In genomic region chr3:131271157-131271556, GRCm38 (mm10) we compare ENCODE assay signal across 8 mouse cellular contexts. TPM values are rescaled to one million over a fixed set of nuclear protein-coding genes. Genes with fewer than 3 reads are reported as not detected.
A peak's percentile ranks its signal among the peaks of the same experiment; 100 is the strongest.
DNase-seq lines count a peak whose midpoint lies in the region; ATAC-seq lines count a peak whose summit lies in the region.

No protein-coding gene starts in this region.

- no peaks in the 10 kb centered on the region for H3K27me3 ChIP-seq in forebrain, embryonic 11.5 days (ENCODE audit: control insufficient read depth, insufficient read depth, low read length)
- H3K27me3 ChIP-seq in limb, embryonic 11.5 days (ENCODE audit: control insufficient read depth, insufficient read depth, low read length): no peaks in the 10 kb centered on the region
- no peaks in the 10 kb centered on the region; the same call in 1 of the 2 replicates for H3K27me3 ChIP-seq in midbrain, embryonic 11.5 days (ENCODE audit: control insufficient read depth, insufficient read depth, low read length)

- ATAC-seq in forebrain, embryonic 11.5 days (replicated peaks; ENCODE audit: low FRiP score): peak; percentile 37; the same call in 1 of the 2 replicates
- peak; percentile 14 to 39; a peak in 3 of 4 replicates for ATAC-seq in hematopoietic stem cell, adult 5-6 weeks (replicated peaks in 1 of 2; ENCODE audit: insufficient read depth in 1 of 2, low FRiP score in 2 of 2, low TSS enrichment in 1 of 2, low read depth in 1 of 2, poor library complexity in 2 of 2, severe bottlenecking in 2 of 2)
- ATAC-seq in limb, embryonic 11.5 days (ENCODE audit: insufficient number of reproducible peaks, low FRiP score, low TSS enrichment, low read depth): no peak
- peak; percentile 47 for ATAC-seq in midbrain, embryonic 11.5 days (ENCODE audit: low FRiP score)

- peak overlapping the region; percentile 72 for H3K4me2 ChIP-seq in forebrain, embryonic 11.5 days (ENCODE audit: low read depth, low read length, severe bottlenecking)
- H3K4me2 ChIP-seq in limb, embryonic 11.5 days (ENCODE audit: low read depth, severe bottlenecking): peak overlapping the region; percentile 81
- peak overlapping the region; percentile 88 for H3K4me2 ChIP-seq in midbrain, embryonic 11.5 days

- peak; percentile 88 for DNase-seq in 416B (ENCODE audit: low read depth)
- DNase-seq in adipocyte (ENCODE audit: low spot score): peak; percentile 85
- DNase-seq in forebrain, embryonic 11.5 days (ENCODE audit: low spot score): peak; percentile 71
- peak; percentile 74 for DNase-seq in limb, embryonic 11.5 days (ENCODE audit: low spot score)
- DNase-seq in midbrain, embryonic 11.5 days (ENCODE audit: low spot score, missing footprints): no peak
- peak; percentile 79 for DNase-seq in testis, postnatal 10 days (ENCODE audit: low spot score)
- DNase-seq in layer of hippocampus, adult 9-10 months (ENCODE audit: low spot score): no peak

- WGBS in forebrain, embryonic 11.5 days: 8% methylated on average over 8 of the region's 8 CpGs
- WGBS in limb, embryonic 11.5 days: 9% methylated on average over 8 of the region's 8 CpGs
- WGBS in midbrain, embryonic 11.5 days: 6% methylated on average over 8 of the region's 8 CpGs

- no peaks in the 10 kb centered on the region; the same call in 1 of the 2 replicates for H3K4me1 ChIP-seq in forebrain, embryonic 11.5 days (replicated peaks; ENCODE audit: control insufficient read depth, insufficient read depth, low read length)
- H3K4me1 ChIP-seq in limb, embryonic 11.5 days (ENCODE audit: control insufficient read depth, insufficient read depth, low read length): peaks cover 9% of the 10 kb centered on the region
- peaks cover 17% of the 10 kb centered on the region for H3K4me1 ChIP-seq in midbrain, embryonic 11.5 days (ENCODE audit: control insufficient read depth, insufficient read depth, low read length)

- H3K4me3 ChIP-seq in forebrain, embryonic 11.5 days (ENCODE audit: low read depth, low read length): peak overlapping the region; percentile 47
- H3K4me3 ChIP-seq in limb, embryonic 11.5 days (ENCODE audit: low read depth, low read length): peak overlapping the region; percentile 65
- H3K4me3 ChIP-seq in midbrain, embryonic 11.5 days (ENCODE audit: low read depth, low read length): peak overlapping the region; percentile 65

- H3K9me3 ChIP-seq in forebrain, embryonic 11.5 days (ENCODE audit: control insufficient read depth, low read length): no peaks in the 10 kb centered on the region
- H3K9me3 ChIP-seq in limb, embryonic 11.5 days (ENCODE audit: control insufficient read depth, low read length): no peaks in the 10 kb centered on the region
- no peaks in the 10 kb centered on the region for H3K9me3 ChIP-seq in midbrain, embryonic 11.5 days (ENCODE audit: control insufficient read depth, low read length)

- H3K36me3 ChIP-seq in forebrain, embryonic 11.5 days (ENCODE audit: control insufficient read depth, insufficient read depth, low read length): no peaks in the 10 kb centered on the region
- no peaks in the 10 kb centered on the region for H3K36me3 ChIP-seq in limb, embryonic 11.5 days (ENCODE audit: control insufficient read depth, insufficient read depth, low read length)
- no peaks in the 10 kb centered on the region for H3K36me3 ChIP-seq in midbrain, embryonic 11.5 days (ENCODE audit: control insufficient read depth, insufficient read depth, low read length)

- peak overlapping the region; percentile 54 for H3K9ac ChIP-seq in forebrain, embryonic 11.5 days (ENCODE audit: low read length)
- peak overlapping the region; percentile 68 for H3K9ac ChIP-seq in limb, embryonic 11.5 days (ENCODE audit: low read length)
- H3K9ac ChIP-seq in midbrain, embryonic 11.5 days (ENCODE audit: low read length): peak overlapping the region; percentile 70

- no peak overlapping the region for H3K27ac ChIP-seq in forebrain, embryonic 11.5 days (ENCODE audit: low read depth, low read length)
- H3K27ac ChIP-seq in limb, embryonic 11.5 days (replicated peaks; ENCODE audit: low read depth, low read length): no peak overlapping the region
- no peak overlapping the region for H3K27ac ChIP-seq in midbrain, embryonic 11.5 days (ENCODE audit: low read depth, low read length)

RNA-seq across cellular contexts. Expression of gene Hadh, which starts 0.7 kb away (rescaled TPM):
- 74.1 and 75.7 TPM in 2 replicates for polyA plus RNA-seq in forebrain, embryonic 11.5 days (2014; fragmentation: Nextera tagmentation; extraction: Ambion mirVana)
- 72.4 and 89.3 TPM in 2 replicates for total RNA-seq in hematopoietic stem cell, adult 5-6 weeks (2017)
- polyA plus RNA-seq in limb, embryonic 11.5 days (2014; fragmentation: Nextera tagmentation; extraction: Ambion mirVana): 106 and 114 TPM in 2 replicates
- polyA plus RNA-seq in midbrain, embryonic 11.5 days (2014; fragmentation: Nextera tagmentation; extraction: Ambion mirVana): 66.5 and 71.6 TPM in 2 replicates

RNA-seq across cellular contexts. Expression of gene Cyp2u1, which starts 31.9 kb away (rescaled TPM):
- 1.5 and 3.1 TPM in 2 replicates for polyA plus RNA-seq in forebrain, embryonic 11.5 days (2014; fragmentation: Nextera tagmentation; extraction: Ambion mirVana)
- 1.1 and 1.9 TPM in 2 replicates for total RNA-seq in hematopoietic stem cell, adult 5-6 weeks (2017)
- polyA plus RNA-seq in limb, embryonic 11.5 days (2014; fragmentation: Nextera tagmentation; extraction: Ambion mirVana): 1.1 and 1.7 TPM in 2 replicates
- 1.1 and 1.9 TPM in 2 replicates for polyA plus RNA-seq in midbrain, embryonic 11.5 days (2014; fragmentation: Nextera tagmentation; extraction: Ambion mirVana)

Comparison
In these comparisons a context has a peak if more than half of its experiments do, and no peak if none do; other contexts are left out.
1. DNase-seq: peak in 416B (single experiment), adipocyte (single experiment), forebrain, embryonic 11.5 days (single experiment), limb, embryonic 11.5 days (single experiment) and testis, postnatal 10 days (single experiment); none in midbrain, embryonic 11.5 days (single experiment) and layer of hippocampus, adult 9-10 months (single experiment).
2. Peak in every context shown above with its lines, with median percentiles within 50 percentile points of each other: H3K4me2 ChIP-seq, H3K4me3 ChIP-seq and H3K9ac ChIP-seq.